Mouse (Mus musculus): ENCODE results near the gene Gm17268. TPM values are rescaled to one million over a fixed set of nuclear protein-coding genes. Genes with fewer than 3 reads are reported as not detected.

Gm17268 gene
- polyA plus RNA-seq, 1 experiment, result not detected

DNA sequence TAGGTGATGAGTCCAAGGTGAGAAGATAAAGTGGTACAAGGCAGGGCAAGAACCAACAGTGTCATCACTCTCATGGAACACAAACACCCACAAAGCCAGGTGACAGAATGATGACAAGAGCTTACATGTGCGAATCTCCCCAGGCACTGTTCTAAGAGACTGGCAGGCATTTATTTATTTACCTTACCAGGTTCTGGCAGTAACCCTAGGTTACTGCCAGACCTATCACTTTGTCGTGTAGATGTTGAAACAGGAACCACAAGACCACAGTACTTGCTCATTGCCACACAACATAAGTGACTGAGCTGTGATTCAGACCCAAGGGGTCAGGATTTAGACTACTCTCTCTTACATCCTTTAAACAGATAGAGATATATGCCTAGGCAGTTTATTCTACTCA lies 23.3 kb downstream of the Gm17268 start:
- H3K4me1 ChIP-seq (ENCODE audit: control insufficient read depth, insufficient read depth, insufficient read length, low read length), result peaks cover 13% of the 10 kb centered on the region
- no peak overlapping the region for H3K4me3 ChIP-seq (ENCODE audit: insufficient read depth, low read depth, low read length)
- H3K27ac ChIP-seq (replicated peaks; ENCODE audit: low read depth, low read length), result no peak overlapping the region

DNA sequence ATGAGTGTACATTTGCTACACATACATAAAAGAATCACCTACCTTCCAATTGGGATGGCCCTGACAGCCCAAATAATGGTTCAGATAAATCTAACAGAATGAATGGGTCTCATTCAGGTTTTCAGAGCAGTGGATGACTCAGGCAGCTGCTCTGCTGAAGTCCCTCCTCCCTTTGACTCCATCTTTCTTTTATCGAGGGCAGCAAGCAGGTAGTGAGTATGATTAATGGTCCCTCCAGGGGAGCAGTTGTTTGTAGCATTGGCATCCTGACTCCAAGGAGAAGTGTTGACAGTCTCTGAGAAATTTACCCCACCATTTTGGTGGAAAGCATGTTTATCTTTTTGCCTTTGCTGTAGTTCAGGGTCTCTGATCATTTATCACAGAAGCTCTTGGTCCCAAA lies 24.6 kb downstream of the Gm17268 start:
- H3K4me3 ChIP-seq (ENCODE audit: insufficient read depth, low read depth, low read length), result no peak overlapping the region

DNA sequence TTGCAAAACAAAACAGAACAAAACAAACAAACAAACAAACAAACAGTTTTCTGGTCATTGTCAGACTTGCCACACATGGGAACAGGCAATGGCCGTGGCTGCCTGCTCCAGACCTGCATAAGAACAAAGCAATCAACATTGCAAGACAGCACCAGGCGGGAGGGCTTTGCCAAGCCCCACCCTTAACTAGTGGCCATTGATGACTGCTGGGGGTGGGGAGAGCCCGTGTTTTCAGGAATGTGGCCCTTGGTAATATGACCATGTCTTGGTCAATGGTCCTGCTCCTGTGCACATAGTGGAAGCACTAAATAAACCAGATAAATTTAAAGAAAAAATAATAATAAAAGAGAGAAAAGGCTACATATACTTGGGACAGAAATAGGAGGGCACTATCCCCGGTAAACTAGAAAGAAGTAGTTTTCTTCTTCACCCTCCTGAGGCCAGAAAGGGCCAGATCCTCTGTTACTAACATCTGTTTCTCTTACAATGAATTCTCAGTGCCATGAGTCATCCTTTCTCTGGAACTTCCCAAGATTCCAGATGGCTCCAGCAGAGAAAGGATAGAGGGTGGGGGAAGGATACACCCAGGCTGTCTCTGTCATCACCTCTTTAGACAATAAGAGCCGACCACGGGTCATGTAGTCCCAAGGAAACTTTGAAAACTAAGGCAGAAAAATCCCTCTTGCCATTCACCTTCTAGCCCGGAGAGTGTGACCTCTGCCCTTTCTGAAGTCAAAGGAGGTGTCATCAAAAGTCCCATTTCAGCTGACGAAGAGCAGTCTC lies 26.8 kb downstream of the Gm17268 start:
- Histone ChIP-seq H3K4me3 (ENCODE audit: insufficient read depth, low read depth, low read length) (no peak overlapping the region), H3K27ac (replicated peaks; ENCODE audit: low read depth, low read length) (peak overlapping the region; percentile 41; the same call in 1 of the 2 replicates), H3K4me1 (ENCODE audit: control insufficient read depth, insufficient read depth, insufficient read length, low read length) (peaks cover 11% of the 10 kb centered on the region)

More for the DNA sequence above, 24.6 kb downstream of the Gm17268 start:
- Histone ChIP-seq H3K27ac (replicated peaks; ENCODE audit: low read depth, low read length) (no peak overlapping the region), H3K4me1 (ENCODE audit: control insufficient read depth, insufficient read depth, insufficient read length, low read length) (peaks cover 13% of the 10 kb centered on the region)

DNA sequence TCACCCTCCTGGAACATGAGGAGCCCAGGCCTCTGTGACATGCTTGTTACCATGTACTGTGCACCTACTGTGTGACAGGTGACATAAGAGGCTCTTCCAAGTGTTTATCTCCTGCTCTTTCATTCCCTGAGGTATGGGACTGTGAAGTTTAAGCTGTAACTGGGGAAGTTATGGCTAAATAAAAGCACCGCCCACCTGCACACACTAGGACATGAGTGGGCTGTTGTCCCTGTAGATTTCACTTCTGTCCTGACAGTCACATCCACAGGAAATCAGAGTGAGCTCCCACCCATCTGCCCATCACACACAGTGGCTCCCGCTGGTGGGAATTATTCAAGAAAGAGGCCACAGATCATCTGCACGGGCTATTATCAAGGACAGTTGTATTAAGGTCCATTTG lies 28.2 kb downstream of the Gm17268 start:
- H3K27ac ChIP-seq (replicated peaks; ENCODE audit: low read depth, low read length), result no peak overlapping the region
- no peak overlapping the region for H3K4me3 ChIP-seq (ENCODE audit: insufficient read depth, low read depth, low read length)
- H3K4me1 ChIP-seq (ENCODE audit: control insufficient read depth, insufficient read depth, insufficient read length, low read length), result peaks cover 9% of the 10 kb centered on the region

DNA sequence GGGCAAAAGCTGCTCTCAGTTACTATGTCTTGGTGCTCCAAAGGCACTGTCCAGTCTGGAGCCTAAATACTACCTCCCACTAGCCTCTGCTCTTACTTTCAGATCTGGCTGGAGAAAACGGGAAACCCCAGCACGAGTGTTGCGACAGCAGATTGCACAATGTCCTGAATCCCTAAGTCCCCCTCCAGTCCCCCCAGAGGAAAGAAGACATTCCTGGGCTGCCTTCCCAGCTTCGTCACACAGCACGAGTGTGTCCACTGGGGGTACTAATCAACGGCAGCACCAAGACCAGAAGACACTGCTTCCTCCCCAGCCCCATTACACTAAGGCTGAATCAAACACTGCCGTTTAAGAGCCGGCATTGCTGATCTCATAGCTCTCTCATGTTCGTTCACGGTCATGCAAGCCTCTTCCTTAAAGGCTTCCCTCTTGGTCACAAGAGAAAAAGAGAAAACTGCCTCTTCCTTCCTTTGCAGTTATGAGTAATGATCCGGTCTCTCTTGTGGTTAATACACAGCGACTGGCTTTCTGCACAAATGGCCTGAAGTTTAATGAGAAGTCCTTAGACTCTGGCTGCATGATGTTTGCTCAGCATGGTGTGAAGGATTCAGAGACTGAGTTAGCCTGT lies 31.5 kb downstream of the Gm17268 start:
- H3K27ac ChIP-seq (replicated peaks; ENCODE audit: low read depth, low read length), result peak overlapping the region; percentile 50
- no peak overlapping the region; the same call in 1 of the 2 replicates for H3K4me3 ChIP-seq (ENCODE audit: insufficient read depth, low read depth, low read length)
- peaks cover 5% of the 10 kb centered on the region for H3K4me1 ChIP-seq (ENCODE audit: control insufficient read depth, insufficient read depth, insufficient read length, low read length)

DNA sequence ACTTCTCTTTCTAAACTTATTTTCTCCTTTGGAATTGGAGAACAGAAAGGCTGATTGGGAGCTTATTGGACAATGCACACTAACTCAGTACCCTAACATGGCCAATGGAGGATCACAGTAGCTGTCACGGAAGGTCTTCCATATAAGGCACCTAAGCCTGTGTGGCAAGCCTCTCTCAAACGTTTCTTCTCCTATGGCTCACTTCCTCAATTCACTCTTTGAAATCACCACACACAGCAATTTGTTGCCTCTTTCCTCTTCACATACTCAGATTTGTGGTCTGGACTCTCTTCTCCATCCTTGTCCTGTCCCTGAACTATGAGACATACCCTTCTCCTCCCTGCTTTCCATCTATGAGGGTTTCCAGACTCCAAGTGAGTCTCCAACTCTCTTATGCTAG lies 33.6 kb downstream of the Gm17268 start:
- H3K4me1 ChIP-seq (ENCODE audit: control insufficient read depth, insufficient read depth, insufficient read length, low read length), result no peaks in the 10 kb centered on the region
- H3K27ac ChIP-seq (replicated peaks; ENCODE audit: low read depth, low read length), result no peak overlapping the region
- no peak overlapping the region for H3K4me3 ChIP-seq (ENCODE audit: insufficient read depth, low read depth, low read length)

DNA sequence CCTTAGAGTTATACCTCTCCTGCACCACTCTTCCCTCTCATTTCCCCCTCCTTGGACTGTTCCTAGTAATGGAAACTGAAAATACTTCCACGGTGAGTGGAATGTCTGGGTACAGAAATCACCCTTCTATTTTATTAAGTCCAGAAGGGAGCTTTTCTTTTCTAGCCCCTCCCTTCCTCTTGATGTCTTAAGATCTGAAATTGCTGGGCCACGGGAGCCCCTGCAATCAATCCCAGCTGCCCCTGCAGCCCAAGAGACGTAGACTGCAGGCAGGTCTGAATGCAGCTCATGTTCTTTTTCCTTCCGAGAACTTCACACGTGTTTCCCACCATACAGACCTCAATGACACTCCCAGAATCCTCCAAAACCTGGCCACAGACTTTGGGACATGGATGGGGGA lies 37.8 kb downstream of the Gm17268 start:
- H3K4me1 ChIP-seq (ENCODE audit: control insufficient read depth, insufficient read depth, insufficient read length, low read length), result no peaks in the 10 kb centered on the region
- H3K4me3 ChIP-seq (ENCODE audit: insufficient read depth, low read depth, low read length), result no peak overlapping the region
- no peak overlapping the region for H3K27ac ChIP-seq (replicated peaks; ENCODE audit: low read depth, low read length)

DNA sequence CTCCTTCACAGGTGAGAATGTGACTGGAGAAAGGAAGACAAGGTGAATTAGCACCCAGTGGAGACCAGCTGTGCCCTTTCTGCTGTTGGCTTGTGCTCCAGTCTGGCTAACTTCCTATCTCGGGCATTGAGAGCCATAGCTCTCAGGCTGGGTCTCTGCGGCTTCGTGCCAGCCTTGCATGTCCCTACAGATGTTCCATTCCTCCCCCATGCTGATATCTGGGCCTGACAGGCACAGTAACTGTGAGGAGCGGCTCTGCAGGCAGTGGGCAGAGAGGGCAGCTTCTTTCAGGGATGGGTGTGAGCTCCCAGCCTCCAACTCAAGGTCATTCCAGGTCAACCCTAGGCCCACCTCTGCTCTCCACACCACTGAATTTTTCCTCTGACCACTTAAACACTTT lies 38.9 kb downstream of the Gm17268 start:
- Histone ChIP-seq H3K27ac (replicated peaks; ENCODE audit: low read depth, low read length) (no peak overlapping the region), H3K4me3 (ENCODE audit: insufficient read depth, low read depth, low read length) (no peak overlapping the region), H3K4me1 (ENCODE audit: control insufficient read depth, insufficient read depth, insufficient read length, low read length) (no peaks in the 10 kb centered on the region)

DNA sequence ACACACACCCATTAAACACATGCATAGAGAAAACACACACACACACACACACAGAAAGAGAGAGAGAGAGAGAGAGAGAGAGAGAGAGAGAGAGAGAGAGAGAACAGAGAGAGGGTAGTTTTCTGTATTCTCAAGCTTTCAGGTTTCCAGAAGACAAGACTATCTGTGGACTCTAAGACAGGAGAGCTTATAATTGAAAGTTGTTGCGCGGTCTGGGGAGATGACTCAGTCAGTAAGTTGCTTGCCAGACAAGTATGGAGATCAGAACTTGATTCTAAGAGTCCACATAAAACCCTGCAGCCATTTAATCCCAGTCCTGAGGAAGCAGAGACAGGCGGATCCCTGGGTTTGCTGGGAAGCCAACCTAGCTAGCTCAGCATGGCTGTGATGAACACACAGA lies 39.7 kb downstream of the Gm17268 start:
- Histone ChIP-seq H3K4me1 (ENCODE audit: control insufficient read depth, insufficient read depth, insufficient read length, low read length) (no peaks in the 10 kb centered on the region), H3K27ac (replicated peaks; ENCODE audit: low read depth, low read length) (no peak overlapping the region), H3K4me3 (ENCODE audit: insufficient read depth, low read depth, low read length) (no peak overlapping the region)

DNA sequence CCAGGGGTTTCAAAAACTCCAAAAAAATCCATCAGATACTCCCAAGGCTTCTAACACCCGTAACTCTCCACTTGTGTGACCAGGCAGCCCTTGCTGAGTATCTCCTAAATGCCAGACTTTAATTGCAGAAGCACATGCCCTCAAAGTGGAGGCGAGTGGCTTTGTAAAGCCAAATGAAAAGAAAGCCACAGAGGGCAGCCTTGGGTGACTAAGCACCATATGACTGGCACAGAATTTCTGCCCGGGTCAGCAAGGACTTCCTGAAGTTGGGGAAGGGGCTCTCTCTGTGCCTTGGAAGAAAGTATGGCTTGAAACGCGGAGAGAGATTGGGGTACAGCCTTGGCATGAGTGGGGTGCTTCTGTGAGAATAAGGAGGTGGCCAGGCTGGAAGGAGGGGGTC lies 41.3 kb downstream of the Gm17268 start:
- Histone ChIP-seq H3K4me3 (ENCODE audit: insufficient read depth, low read depth, low read length) (no peak overlapping the region), H3K4me1 (ENCODE audit: control insufficient read depth, insufficient read depth, insufficient read length, low read length) (no peaks in the 10 kb centered on the region), H3K27ac (replicated peaks; ENCODE audit: low read depth, low read length) (no peak overlapping the region)

DNA sequence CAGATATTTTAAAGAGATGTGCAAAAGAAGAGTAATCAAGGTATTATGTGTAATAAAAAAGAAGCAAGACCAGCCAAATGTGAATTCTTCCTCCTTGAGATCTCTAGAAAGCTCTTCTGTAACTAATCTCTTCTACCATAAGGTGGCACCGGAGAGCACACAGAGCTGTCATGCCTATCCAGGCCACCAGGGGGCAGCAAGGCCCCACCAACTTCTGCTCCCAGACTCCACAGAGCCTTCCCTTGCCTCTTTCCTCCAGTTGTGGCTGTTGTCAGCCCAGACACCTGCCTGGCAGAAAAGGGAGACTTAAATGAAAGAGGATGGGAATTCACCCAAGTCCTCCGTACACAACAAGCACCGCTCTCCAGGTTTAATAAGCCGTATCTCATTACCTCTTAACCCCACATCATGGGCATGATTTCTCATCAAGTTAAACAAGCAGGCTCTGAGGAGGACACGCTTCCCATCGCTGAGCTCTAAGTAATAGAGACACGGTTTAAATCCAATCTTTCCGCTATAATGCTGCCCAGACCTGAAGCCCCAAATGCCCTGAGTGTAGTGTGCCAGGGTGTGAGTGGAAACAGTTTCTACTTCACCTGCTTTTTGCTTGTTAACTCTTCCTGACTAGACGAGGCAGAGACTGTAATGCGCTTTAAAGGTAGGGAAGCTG lies 42.1 kb downstream of the Gm17268 start:
- Histone ChIP-seq H3K4me1 (ENCODE audit: control insufficient read depth, insufficient read depth, insufficient read length, low read length) (no peaks in the 10 kb centered on the region), H3K4me3 (ENCODE audit: insufficient read depth, low read depth, low read length) (no peak overlapping the region), H3K27ac (replicated peaks; ENCODE audit: low read depth, low read length) (no peak overlapping the region)

DNA sequence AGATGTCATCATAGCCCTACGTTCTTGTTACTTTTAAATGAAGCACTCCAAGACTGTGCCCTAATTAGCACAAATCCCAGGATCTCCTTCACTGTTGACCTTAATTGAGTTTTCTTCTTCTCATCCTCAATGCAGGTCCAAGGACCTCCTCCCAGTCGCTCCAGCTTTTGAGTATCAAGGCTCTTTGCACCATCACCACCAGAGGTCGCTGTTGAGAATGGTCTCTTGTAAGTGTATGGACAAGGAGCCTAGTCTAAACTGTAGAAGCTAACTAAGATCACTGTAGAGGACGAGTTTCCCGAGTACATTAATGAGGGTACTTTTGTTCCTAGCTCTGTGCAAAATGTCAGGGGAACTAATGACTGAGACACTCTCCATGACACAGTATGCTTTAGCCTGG lies 55.2 kb downstream of the Gm17268 start:
- H3K4me1 ChIP-seq (ENCODE audit: control insufficient read depth, insufficient read depth, insufficient read length, low read length), result no peaks in the 10 kb centered on the region
- no peak overlapping the region for H3K27ac ChIP-seq (replicated peaks; ENCODE audit: low read depth, low read length)
- H3K4me3 ChIP-seq (ENCODE audit: insufficient read depth, low read depth, low read length), result no peak overlapping the region

DNA sequence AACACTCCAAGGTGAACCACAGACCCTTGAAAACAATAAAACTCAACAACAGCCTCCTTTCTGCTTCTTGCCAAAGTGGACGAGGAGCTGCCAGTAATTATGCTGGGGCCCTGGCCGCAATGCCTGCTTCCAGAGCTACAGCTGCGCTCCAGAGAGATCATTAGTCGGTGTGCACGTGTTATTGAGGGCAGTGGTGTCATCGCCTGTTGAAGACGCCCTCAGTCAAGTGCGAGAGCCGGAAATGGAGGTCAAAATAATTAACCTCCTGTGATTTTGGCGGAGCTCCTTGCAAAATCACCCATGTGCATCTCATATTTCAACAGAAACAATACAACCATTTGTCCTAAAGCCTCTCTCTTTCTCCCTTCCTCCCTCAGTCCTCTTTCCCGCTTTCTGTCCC lies 56.2 kb downstream of the Gm17268 start:
- Histone ChIP-seq H3K4me1 (ENCODE audit: control insufficient read depth, insufficient read depth, insufficient read length, low read length) (no peaks in the 10 kb centered on the region), H3K27ac (replicated peaks; ENCODE audit: low read depth, low read length) (no peak overlapping the region), H3K4me3 (ENCODE audit: insufficient read depth, low read depth, low read length) (no peak overlapping the region)
